Mouse (Mus musculus): Measurements from ENCODE around the gene Tmc5.

DNA sequence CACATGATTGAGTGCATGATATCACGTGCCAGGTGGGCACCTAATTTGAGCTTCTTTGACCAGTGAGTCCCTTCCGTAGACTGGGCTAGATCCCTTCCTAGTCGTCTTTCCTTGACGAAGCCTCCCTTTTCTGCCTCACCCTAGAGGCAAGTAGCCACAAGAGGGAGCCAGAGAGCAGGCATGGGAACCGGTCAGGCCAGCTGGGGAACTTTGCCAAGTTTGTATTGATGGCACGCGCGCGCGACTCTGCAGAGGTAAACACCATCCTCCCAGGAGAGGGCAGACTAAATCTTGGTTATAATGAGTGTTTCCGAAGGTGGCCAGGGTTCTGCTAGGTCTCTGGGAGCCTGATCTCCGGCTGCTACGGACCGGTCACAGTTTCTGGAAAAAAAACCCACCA lies 1.9 kb upstream of the Tmc5 start:
- peak; percentile 83 for TF ChIP-seq CTCF (IDR thresholded peaks at IDR 0.05; ENCODE audit: low read depth, low read length)
- TF ChIP-seq POLR2A (IDR thresholded peaks at IDR 0.05; ENCODE audit: borderline replicate concordance, low read depth, low read length): no peak
